Mouse (Mus musculus) left cerebral cortex, adult 6 months (tissue): ENCODE results near the gene Olfr137. TPM values are rescaled to one million over a fixed set of nuclear protein-coding genes. Genes with fewer than 3 reads are reported as not detected.

ENCODE experiments used
- long read RNA-seq, 2 experiments: library from polyadenylated mRNA; unstranded; transcript quantifications; one replicate each; pipeline ENCODE4 v2.0.0; 2019 to 2020
- polyA plus RNA-seq: library from polyadenylated mRNA; unstranded; fragments of <200 nt; fragmentation: Nextera tagmentation; gene quantifications from 2 replicates; pipeline ENCODE4 v1.2.3, GENCODE M21; 2021

Olfr137 gene
- polyA plus RNA-seq, result not detected in 2 replicates
- long read RNA-seq, experiment 1, result 0 reads
- long read RNA-seq, experiment 2, result 0 reads

GRCm38 (mm10) chr17:38307470-38307869 lies at the start of gene Olfr137:
TSS of gene Olfr137 (minus strand) at chr17:38307570.

GRCm38 (mm10) chr17:38329531-38329930 lies 22.2 kb upstream of the Olfr137 start, which contains the start of gene Olfr136:
TSS of gene Olfr136 (plus strand) at chr17:38329831.

DNA sequence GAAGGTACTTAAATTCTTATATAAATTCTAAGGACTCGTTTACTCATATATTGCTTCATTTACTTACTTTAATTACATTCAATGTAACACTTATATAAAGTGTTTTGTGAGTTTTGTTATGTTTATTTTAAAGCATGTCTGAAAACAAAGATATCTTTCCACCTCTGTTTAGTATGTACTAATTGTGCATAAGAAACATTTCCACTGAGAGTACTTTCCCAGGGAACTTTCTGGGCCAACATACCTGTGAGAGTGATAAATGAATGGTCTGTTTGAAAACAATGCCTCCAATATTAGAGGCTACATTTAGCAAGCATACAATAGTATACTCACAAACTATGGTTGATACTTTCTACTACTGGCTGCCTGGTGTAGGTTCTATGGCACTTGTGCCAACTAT lies 46.6 kb downstream of the Olfr137 start, which contains the start of gene Olfr138:
TSS of gene Olfr138 (plus strand) at position 301 of the 400 bp plus-strand sequence.

Other genes starting within 250 kb of the Olfr137 start
- not detected in 2 replicates for gene Olfr129, start 247.5 kb downstream of the Olfr137 start, polyA plus RNA-seq
- gene Olfr130, start 243.6 kb downstream of the Olfr137 start, polyA plus RNA-seq, result not detected in 2 replicates
- not detected in 2 replicates for gene Olfr131, start 218.9 kb downstream of the Olfr137 start, polyA plus RNA-seq
- gene Olfr132, start 173.0 kb downstream of the Olfr137 start, polyA plus RNA-seq, result not detected in 2 replicates
- gene Olfr133, start 162.3 kb downstream of the Olfr137 start, polyA plus RNA-seq, result not detected in 2 replicates
- gene Olfr134, start 136.2 kb downstream of the Olfr137 start, polyA plus RNA-seq, result not detected in 2 replicates
- gene Olfr135, start 103.2 kb downstream of the Olfr137 start, polyA plus RNA-seq, result not detected in 2 replicates
- not detected in 2 replicates for gene Olfr138, start 46.5 kb downstream of the Olfr137 start, polyA plus RNA-seq
- not detected in 2 replicates for gene Olfr136, start 22.3 kb upstream of the Olfr137 start, polyA plus RNA-seq
- not detected in 2 replicates for gene Esp36, start 112.6 kb upstream of the Olfr137 start, polyA plus RNA-seq
- gene Esp34, start 246.6 kb upstream of the Olfr137 start, polyA plus RNA-seq, result not detected in 2 replicates